Mouse (Mus musculus): ENCODE measurements around the gene Olfr1039.
"Not testable (repeated sequence)": the region's sequence is repeated elsewhere in the genome, so short reads cannot be mapped to it uniquely, and the experiment has no call there.

Olfr1039 gene

DNA sequence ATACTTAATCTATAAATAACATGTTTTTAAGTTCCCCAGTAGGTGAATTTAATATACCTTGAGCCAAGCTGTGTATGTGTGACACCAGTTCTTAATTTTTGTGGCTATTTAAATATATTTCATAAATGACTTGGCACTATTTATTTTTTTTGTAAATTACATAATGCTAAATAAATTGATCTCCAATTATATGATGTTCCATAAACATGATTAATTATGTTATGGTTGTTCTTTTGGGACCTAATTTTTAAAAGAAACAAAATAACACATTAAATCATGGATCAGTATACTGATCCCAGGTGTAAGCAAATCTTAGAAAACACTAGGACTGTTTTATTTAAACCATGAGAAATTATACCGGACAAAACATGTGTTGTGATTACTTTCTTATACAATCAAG lies at the start of gene Olfr1039:
Gene Olfr1039, minus strand, starts transcription at position 101 of the 400 bp plus-strand sequence.
- no peak for DNase-seq (ENCODE audit: low spot score)

- DNase-seq (ENCODE audit: low spot score) = no peak
These were observed 44.2 kb upstream of the Olfr1039 start for GRCm38 (mm10) chr2:86179950-86180349.

- DNase-seq (ENCODE audit: low spot score) = no peak
These were observed 42.0 kb upstream of the Olfr1039 start, which contains the start of gene Olfr1044 for GRCm38 (mm10) chr2:86177720-86178119. Gene Olfr1044, minus strand, starts transcription at chr2:86177820.

DNA sequence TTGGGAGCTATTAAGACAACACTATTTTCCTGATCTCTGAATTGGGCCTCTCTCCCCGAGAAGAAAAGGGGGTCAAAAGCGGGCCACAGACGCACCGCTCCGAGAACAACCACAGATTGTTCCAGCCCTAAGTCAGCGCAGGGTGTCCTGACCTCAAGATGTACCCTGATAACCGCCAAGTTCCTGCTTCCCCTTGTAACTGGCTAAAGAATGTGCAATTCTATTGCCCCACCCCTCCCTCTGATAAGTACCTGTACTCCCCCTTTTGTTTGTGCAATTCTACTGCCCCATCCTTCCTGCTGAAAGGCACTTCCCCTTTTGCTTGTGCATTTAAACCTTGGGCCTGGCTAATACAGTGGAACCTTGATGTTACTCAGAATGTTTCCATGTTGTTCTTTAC lies 39.7 kb upstream of the Olfr1039 start:
- not testable (repeated sequence) for DNase-seq (ENCODE audit: low spot score)

DNA sequence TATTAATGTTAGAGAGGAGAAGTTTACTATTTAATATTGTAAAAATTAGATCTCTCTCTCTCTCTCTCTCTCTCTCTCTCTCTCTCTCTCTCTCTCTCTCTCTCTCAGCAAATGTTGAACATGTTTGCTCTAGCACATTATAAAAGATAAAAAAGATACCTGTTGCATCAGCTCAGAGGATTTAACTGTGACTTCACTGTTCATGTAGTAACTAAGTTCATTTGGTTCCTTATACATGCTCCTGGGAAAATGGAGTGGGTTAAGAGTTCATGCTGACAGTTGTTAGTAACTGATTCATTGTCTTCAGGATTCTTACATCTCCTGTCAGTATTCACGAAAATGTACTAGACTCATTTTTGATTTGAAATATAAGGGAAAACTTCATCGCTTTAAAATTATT lies 31.7 kb upstream of the Olfr1039 start, which contains the start of gene Olfr1043:
Gene Olfr1043, minus strand, starts transcription at position 101 of the 400 bp plus-strand sequence.
- no peak for DNase-seq (ENCODE audit: low spot score)

GRCm38 (mm10) chr2:86161738-86162137 lies 26.0 kb upstream of the Olfr1039 start, which contains the start of gene Olfr1042:
Gene Olfr1042, minus strand, starts transcription at chr2:86161838.
- DNase-seq (ENCODE audit: low spot score) = no peak

DNA sequence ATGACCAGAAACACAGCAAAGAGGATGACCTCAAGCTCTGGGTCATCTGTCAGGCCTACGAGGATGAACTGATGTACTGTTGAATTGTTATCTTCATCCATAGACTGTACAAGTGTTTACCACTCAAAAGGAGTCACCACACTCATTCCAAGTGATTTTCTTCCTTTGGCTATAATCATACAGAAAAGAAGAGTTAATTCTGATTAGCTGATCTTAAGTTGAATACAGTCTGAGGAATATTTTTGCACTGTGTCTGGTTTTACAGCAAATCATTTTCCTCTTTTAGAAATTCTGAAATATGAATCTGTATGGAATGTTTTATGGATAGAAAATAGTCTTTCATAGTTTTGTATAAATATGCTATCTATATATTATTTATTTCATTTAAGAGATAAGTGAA lies 10.9 kb upstream of the Olfr1039 start, which contains the start of gene Olfr1040:
Gene Olfr1040, minus strand, starts transcription at position 101 of the 400 bp plus-strand sequence.
- DNase-seq (ENCODE audit: low spot score) = no peak

GRCm38 (mm10) chr2:86087285-86087684 lies 48.4 kb downstream of the Olfr1039 start, which contains the start of gene Olfr1037:
Gene Olfr1037, minus strand, starts transcription at chr2:86087385.
- DNase-seq (ENCODE audit: low spot score) = no peak

DNA sequence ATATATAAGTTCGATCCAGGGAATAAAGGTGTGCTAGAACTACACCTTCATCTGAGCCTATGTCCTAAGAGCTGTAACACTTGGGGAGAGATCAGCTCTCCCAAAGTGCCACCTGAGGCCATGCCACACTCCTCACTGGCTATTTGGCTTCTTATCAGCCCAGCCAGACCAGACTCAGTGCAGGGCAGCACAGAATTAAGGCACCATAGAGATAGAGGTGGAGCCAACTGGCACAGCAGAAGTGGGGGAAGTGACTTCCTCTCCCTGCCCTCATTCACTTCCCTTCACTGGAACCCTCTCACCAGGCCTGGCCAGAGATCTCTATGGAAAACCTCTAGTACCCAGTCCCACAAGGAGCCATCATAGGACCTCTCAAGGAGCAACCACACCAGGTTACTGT lies 55.2 kb downstream of the Olfr1039 start:
- not testable (repeated sequence) for DNase-seq (ENCODE audit: low spot score)

Measured in yolk sac, embryonic 10.5 days (tissue).